Mouse (Mus musculus): ENCODE measurements around the gene Uso1. TPM values are rescaled to one million over a fixed set of nuclear protein-coding genes. Genes with fewer than 3 reads are reported as not detected.
"Not testable (repeated sequence)": the region's sequence is repeated elsewhere in the genome, so short reads cannot be mapped to it uniquely, and the experiment has no call there.

The Uso1 gene
- polyA plus RNA-seq, 1 experiment from 2014 or later = 30.2 TPM

- 82% methylated on average over 3 of the region's 3 CpGs for WGBS
- no peaks in the 10 kb centered on the region for H3K27me3 ChIP-seq (replicated peaks)
- H3K4me1 ChIP-seq = peaks cover 52% of the 10 kb centered on the region
- no peak overlapping the region for H3K27ac ChIP-seq (replicated peaks)
- no peak overlapping the region for H3K9ac ChIP-seq
- no peak overlapping the region for H3K4me2 ChIP-seq
- peaks cover 4% of the 10 kb centered on the region; the same call in 1 of the 2 replicates for H3K36me3 ChIP-seq
- no peak overlapping the region for H3K4me3 ChIP-seq
- ATAC-seq (ENCODE audit: extremely low read depth, insufficient number of reproducible peaks, low FRiP score, low TSS enrichment) = no peak
- H3K9me3 ChIP-seq = no peaks in the 10 kb centered on the region
Observed at GRCm38 (mm10) chr5:92142481-92142880, 4.7 kb downstream of the Uso1 start.

GRCm38 (mm10) chr5:92143665-92144064 lies 5.9 kb downstream of the Uso1 start:
- no peak overlapping the region for H3K9ac ChIP-seq
- no peak overlapping the region for H3K27ac ChIP-seq (replicated peaks)
- H3K27me3 ChIP-seq (replicated peaks) = no peaks in the 10 kb centered on the region
- no peaks in the 10 kb centered on the region for H3K9me3 ChIP-seq
- WGBS = 60% methylated on average over 6 of the region's 6 CpGs
- peaks cover 50% of the 10 kb centered on the region for H3K4me1 ChIP-seq
- no peak for ATAC-seq (ENCODE audit: extremely low read depth, insufficient number of reproducible peaks, low FRiP score, low TSS enrichment)
- H3K4me3 ChIP-seq = no peak overlapping the region
- H3K4me2 ChIP-seq = peak overlapping the region; percentile 14; the same call in 1 of the 2 replicates
- peaks cover 4% of the 10 kb centered on the region; the same call in 1 of the 2 replicates for H3K36me3 ChIP-seq

GRCm38 (mm10) chr5:92144954-92145708 lies 7.4 kb downstream of the Uso1 start:
- H3K4me2 ChIP-seq = no peak overlapping the region
- H3K9ac ChIP-seq = no peak overlapping the region
- peaks cover 51% of the 10 kb centered on the region for H3K4me1 ChIP-seq
- H3K36me3 ChIP-seq = peaks cover 4% of the 10 kb centered on the region; the same call in 1 of the 2 replicates
- ATAC-seq (ENCODE audit: extremely low read depth, insufficient number of reproducible peaks, low FRiP score, low TSS enrichment) = no peak
- no peaks in the 10 kb centered on the region for H3K27me3 ChIP-seq (replicated peaks)
- H3K9me3 ChIP-seq = no peaks in the 10 kb centered on the region
- H3K4me3 ChIP-seq = no peak overlapping the region
- WGBS = 76% methylated on average over 7 of the region's 7 CpGs
- 0 out of 2 replicates have a peak overlapping the region, but pooled peaks have one; percentile 1 for H3K27ac ChIP-seq (replicated peaks)

DNA sequence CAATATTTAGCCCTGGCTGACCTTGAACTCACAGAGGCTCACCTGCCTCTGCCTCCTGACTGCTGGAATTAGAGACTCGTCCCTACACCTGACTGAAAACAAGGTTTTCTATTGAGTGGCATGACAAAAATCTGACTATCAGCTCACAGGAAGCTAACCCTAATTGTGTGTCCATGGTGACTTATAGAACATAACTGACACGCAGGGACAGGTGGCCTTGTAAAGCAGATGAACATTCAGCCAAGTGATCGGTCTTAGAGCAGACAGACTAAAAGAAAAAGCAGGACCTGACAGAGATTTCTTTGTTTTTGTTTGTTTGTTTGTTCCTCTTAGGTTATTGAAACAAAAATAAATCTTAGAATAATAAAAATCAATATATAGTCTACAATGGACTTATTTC lies 10.5 kb downstream of the Uso1 start:
- ATAC-seq (ENCODE audit: extremely low read depth, insufficient number of reproducible peaks, low FRiP score, low TSS enrichment) = no peak
- no peak overlapping the region for H3K4me2 ChIP-seq
- H3K27ac ChIP-seq (replicated peaks) = no peak overlapping the region
- H3K4me3 ChIP-seq = no peak overlapping the region
- 88% methylated on average over 3 of the region's 3 CpGs for WGBS
- peaks cover 19% of the 10 kb centered on the region for H3K36me3 ChIP-seq
- H3K9me3 ChIP-seq = no peaks in the 10 kb centered on the region
- H3K27me3 ChIP-seq (replicated peaks) = no peaks in the 10 kb centered on the region
- no peak overlapping the region for H3K9ac ChIP-seq
- H3K4me1 ChIP-seq = peaks cover 36% of the 10 kb centered on the region

DNA sequence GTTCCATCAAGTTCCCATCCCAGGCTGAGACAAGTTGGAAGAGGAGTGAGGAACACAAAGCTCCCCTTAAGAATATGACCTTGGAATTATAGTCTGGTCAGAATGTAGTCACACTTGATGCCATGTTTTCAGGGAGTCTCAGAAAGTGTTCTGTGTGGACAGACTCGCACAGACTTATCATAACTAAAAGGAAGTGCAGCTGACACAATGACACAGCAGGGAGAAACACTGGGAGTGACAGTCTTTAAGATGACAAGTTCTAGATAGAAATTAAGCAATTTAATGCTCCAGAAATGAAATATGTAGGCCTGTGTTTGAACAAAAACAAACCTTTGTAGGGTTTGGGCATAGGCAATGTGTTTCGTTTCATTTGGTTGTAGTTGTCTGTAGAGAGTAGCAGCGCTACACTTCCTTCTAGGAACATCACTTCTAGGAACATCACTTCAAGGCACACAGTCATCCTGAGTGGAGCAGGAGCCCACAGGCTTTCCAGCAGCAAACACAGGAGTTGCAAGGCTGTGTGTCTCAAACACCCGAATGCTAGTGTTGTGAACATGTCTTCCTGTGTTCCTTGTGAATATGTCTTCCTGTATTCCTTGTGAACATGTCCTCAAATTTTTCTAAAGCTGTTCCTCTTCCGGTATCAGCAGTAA lies 11.7 kb downstream of the Uso1 start:
- Histone ChIP-seq H3K4me1 (peaks cover 26% of the 10 kb centered on the region), H3K27ac (replicated peaks) (0 out of 2 replicates have a peak overlapping the region, but pooled peaks have one; percentile 29), H3K9me3 (no peaks in the 10 kb centered on the region), H3K36me3 (peaks cover 28% of the 10 kb centered on the region), H3K4me3 (no peak overlapping the region), H3K4me2 (no peak overlapping the region), H3K9ac (no peak overlapping the region), H3K27me3 (replicated peaks) (no peaks in the 10 kb centered on the region)
- no peak for ATAC-seq (ENCODE audit: extremely low read depth, insufficient number of reproducible peaks, low FRiP score, low TSS enrichment)
- 72% methylated on average over 5 of the region's 5 CpGs for WGBS

DNA sequence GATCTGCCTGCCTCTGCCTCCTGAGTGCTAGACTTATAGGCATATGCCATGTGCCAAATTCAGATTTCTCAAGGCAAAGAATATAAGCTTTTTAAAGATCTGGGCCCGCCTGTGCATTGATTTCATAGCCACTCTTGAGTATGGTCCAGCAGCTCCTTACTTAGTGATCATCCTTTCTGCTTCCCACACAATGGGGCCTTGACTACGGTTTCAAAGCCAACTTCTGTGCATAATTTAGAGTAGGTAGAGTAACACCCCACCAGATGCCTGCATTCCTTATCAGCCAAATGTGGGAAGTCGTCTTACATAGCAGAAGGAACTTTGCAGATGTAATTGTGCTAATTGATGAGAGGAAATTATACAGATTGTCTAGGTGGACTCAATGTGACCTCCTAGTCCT lies 17.1 kb downstream of the Uso1 start:
- H3K4me3 ChIP-seq = no peak overlapping the region
- no peaks in the 10 kb centered on the region for H3K27me3 ChIP-seq (replicated peaks)
- no peak overlapping the region for H3K9ac ChIP-seq
- peaks cover 2% of the 10 kb centered on the region for H3K4me1 ChIP-seq
- no peak overlapping the region for H3K27ac ChIP-seq (replicated peaks)
- WGBS = 76% methylated on average over 3 of the region's 3 CpGs
- no peak overlapping the region for H3K4me2 ChIP-seq
- no peak for ATAC-seq (ENCODE audit: extremely low read depth, insufficient number of reproducible peaks, low FRiP score, low TSS enrichment)
- H3K9me3 ChIP-seq = no peaks in the 10 kb centered on the region
- H3K36me3 ChIP-seq = peaks cover 59% of the 10 kb centered on the region

GRCm38 (mm10) chr5:92165976-92166375 lies 28.2 kb downstream of the Uso1 start:
- ATAC-seq (ENCODE audit: extremely low read depth, insufficient number of reproducible peaks, low FRiP score, low TSS enrichment) = no peak
- WGBS = 91% methylated on average over 6 of the region's 6 CpGs
- no peak overlapping the region for H3K4me2 ChIP-seq
- H3K9me3 ChIP-seq = no peaks in the 10 kb centered on the region
- no peak overlapping the region for H3K4me3 ChIP-seq
- H3K36me3 ChIP-seq = peaks cover 69% of the 10 kb centered on the region
- H3K27me3 ChIP-seq (replicated peaks) = no peaks in the 10 kb centered on the region
- H3K4me1 ChIP-seq = no peaks in the 10 kb centered on the region
- H3K9ac ChIP-seq = no peak overlapping the region
- no peak overlapping the region for H3K27ac ChIP-seq (replicated peaks)

GRCm38 (mm10) chr5:92183071-92183830 lies 45.5 kb downstream of the Uso1 start:
- Histone ChIP-seq H3K27ac (replicated peaks) (no peak overlapping the region), H3K9ac (no peak overlapping the region)
- ATAC-seq (ENCODE audit: extremely low read depth, insufficient number of reproducible peaks, low FRiP score, low TSS enrichment) = no peak

GRCm38 (mm10) chr5:92188881-92189483 lies 51.2 kb downstream of the Uso1 start:
- ATAC-seq (ENCODE audit: extremely low read depth, insufficient number of reproducible peaks, low FRiP score, low TSS enrichment) = no peak
- no peaks in the 10 kb centered on the region for H3K27me3 ChIP-seq (replicated peaks)
- H3K9ac ChIP-seq = no peak overlapping the region
- H3K36me3 ChIP-seq = peaks cover 82% of the 10 kb centered on the region
- H3K9me3 ChIP-seq = no peaks in the 10 kb centered on the region; the same call in 1 of the 2 replicates
- H3K4me3 ChIP-seq = no peak overlapping the region
- H3K4me1 ChIP-seq = no peaks in the 10 kb centered on the region
- H3K27ac ChIP-seq (replicated peaks) = no peak overlapping the region
- H3K4me2 ChIP-seq = no peak overlapping the region
- WGBS = 91% methylated on average over 7 of the region's 7 CpGs

More at GRCm38 (mm10) chr5:92183071-92183830, 45.5 kb downstream of the Uso1 start:
- Histone ChIP-seq H3K36me3 (peaks cover 87% of the 10 kb centered on the region), H3K4me2 (no peak overlapping the region), H3K4me1 (no peaks in the 10 kb centered on the region), H3K27me3 (replicated peaks) (no peaks in the 10 kb centered on the region), H3K4me3 (no peak overlapping the region), H3K9me3 (no peaks in the 10 kb centered on the region)
- WGBS = 79% methylated on average over 8 of the region's 8 CpGs

GRCm38 (mm10) chr5:92195716-92196115 lies 58.0 kb downstream of the Uso1 start:
- not testable (repeated sequence) for H3K4me3 ChIP-seq; H3K4me1 ChIP-seq; H3K27me3 ChIP-seq (replicated peaks); H3K9me3 ChIP-seq; H3K9ac ChIP-seq; ATAC-seq (ENCODE audit: extremely low read depth, insufficient number of reproducible peaks, low FRiP score, low TSS enrichment); H3K4me2 ChIP-seq; H3K27ac ChIP-seq (replicated peaks)
- 49% methylated on average over 2 of the region's 2 CpGs for WGBS
- H3K36me3 ChIP-seq = peaks cover 90% of the 10 kb centered on the region

Data from heart, embryonic 13.5 days (tissue).